Mouse (Mus musculus) testis, adult 2 months (tissue): ENCODE measurements around the gene Wnt3a.
"Not testable (repeated sequence)": the region's sequence is repeated elsewhere in the genome, so short reads cannot be mapped to it uniquely, and the experiment has no call there.

Source experiments
- CTCF ChIP-seq: fragments of 200-500 bp; IDR thresholded peaks from 2 replicates; pipeline ENCODE4 v1.5.1; 2012; ENCODE audit warnings: low read depth, mild to moderate bottlenecking, inconsistent platforms, low read length, moderate library complexity; ENCODE audit not compliant: control insufficient read depth, insufficient read depth, insufficient replicate concordance
- POLR2A ChIP-seq: fragments of 200-500 bp; IDR thresholded peaks from 2 replicates; pipeline ENCODE4 v1.6.1; 2012; ENCODE audit warnings: low read depth, mild to moderate bottlenecking, inconsistent platforms, low read length, moderate library complexity; ENCODE audit not compliant: control insufficient read depth

DNA sequence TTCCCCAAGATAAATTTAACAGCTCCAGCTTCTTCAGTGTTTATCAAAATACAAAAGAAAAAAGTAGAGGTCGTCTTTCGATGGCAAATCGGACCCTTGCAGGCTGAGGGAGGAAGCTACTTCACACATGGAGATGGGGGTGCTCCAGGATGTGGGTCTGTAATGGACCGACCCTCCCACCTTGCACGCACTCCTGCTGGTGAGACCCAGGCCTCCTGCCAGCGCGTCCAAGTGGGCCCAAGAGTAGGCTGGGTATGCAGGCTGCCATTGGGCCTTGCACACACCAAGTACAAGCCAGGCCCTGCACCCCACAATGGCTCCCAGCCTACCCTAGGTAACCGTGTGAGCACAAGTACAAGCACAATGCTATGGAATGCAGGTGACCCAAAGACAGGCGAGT, 79.0 kb downstream of the Wnt3a start:
- TF ChIP-seq POLR2A, CTCF: not testable (repeated sequence)
